Mouse (Mus musculus): ENCODE results near the gene Pigb.
"Not testable (repeated sequence)": the region's sequence is repeated elsewhere in the genome, so short reads cannot be mapped to it uniquely, and the experiment has no call there.

Gene Pigb

DNA sequence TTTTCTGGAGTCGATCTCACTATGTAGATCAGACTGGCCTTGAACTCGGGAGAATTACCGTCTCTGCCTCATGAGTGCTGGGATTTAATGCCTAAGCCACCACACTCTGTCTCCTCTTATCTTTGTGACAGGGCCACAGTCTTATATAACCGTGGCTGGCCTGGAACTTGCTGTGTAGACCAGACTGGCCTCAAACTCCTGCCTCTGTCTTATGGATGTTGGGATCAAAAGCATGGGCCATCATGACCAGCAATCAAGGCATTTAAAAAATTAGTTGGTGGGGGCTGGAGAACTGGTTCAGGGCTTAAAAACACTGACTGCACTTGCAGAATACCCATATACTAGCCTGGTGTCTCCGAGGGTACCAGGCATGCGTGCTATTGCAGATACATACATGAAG, at the start of gene Pigb:
TSS of gene Pigb (minus strand) at position 299 of the 400 bp plus-strand sequence.
- no peak for DNase-seq (ENCODE audit: low read depth)

DNA sequence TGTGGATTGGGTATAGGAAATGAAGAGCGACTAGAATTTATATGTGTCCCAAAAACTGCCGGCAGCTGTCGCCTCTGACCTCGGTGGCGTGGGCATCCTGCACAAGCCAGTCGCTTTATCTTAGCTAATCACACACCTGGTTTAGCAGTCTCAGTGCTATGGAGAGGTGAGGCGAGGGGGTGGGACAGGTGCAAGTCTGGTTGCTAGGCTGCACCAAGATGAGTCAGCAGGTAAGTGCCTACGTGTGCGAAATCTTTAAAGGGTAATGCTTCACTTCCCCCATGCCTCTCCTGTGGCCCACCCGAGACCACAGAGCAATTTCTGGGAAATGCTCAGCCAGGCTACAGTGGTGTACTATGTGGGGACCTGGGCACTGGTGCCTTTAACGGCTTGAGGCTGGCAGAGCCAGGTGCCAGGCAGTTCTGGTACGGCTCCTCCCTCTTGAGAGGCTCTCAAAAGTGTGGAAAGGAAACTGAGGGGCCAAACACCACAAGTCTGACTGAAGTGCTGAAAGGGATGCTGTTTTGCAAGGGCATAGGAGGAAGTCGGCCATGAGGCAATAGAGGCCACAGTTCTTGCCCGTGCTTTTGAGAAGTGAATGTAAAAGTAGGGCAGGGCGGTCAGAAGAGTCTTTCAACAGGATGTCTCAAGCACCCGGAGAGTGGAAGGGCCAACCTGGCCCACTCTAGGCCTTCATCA, 49.2 kb upstream of the Pigb start:
- peak; percentile 72 for DNase-seq (ENCODE audit: low read depth)

DNA sequence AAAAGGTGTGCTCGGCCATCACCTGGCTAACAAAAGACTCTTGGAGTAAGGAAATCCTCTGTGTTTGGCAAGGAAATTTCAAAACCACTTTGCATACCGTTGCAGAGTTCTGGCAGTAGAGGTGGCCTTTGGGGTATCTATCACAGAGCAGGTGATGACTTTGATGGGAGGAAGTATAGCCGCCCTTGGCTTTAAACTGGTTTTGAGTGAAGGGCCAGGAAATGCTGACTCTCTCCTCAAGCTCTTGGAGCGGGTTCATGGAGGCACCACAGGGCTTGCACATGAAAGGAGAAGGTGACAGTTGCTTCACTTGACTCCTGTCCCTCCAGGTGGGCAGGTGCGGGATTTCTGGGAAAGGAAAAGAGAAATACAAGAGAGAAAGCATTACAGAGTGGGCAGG, 47.4 kb upstream of the Pigb start:
- DNase-seq (ENCODE audit: low read depth): peak; percentile 54

DNA sequence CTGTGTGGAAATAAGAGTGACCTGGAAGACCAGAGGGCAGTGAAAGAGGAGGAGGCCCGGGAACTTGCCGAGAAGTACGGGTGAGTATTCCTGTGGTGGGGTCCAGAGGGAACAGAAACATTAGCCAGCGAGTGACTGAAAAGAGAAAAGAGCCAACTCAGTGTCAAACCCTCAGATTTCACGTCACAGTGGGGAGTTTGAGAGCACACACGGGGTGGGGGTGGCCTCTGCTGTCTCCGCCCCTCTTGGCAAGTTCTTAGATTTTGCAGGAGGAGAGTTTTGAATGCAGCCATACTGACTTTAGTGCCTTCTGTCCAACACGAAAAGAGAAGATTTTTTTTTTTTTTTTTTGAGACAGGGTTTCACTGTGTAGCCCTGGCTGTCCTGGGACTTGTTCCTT, 46.9 kb upstream of the Pigb start:
- DNase-seq (ENCODE audit: low read depth): peak; percentile 64

DNA sequence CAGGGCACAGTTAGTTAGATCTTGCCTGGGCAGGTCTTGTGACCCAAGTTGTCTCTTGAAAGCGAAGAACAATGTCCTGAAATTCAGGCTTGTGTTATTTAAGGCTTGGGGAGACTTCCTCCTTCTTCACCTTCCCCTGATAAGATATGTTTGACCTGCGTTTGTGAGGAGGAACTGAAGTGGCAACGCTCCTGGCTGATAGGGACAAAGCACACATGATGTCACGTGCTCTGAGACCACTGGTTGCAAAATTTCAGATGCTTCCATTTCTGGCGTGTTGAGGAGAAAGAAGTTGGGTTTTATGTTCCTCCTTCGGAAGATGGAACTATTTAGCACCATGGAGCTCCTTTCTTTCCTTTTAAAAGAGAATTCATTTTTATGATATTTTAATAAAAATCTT, 45.7 kb upstream of the Pigb start:
- DNase-seq (ENCODE audit: low read depth): peak; percentile 29

DNA sequence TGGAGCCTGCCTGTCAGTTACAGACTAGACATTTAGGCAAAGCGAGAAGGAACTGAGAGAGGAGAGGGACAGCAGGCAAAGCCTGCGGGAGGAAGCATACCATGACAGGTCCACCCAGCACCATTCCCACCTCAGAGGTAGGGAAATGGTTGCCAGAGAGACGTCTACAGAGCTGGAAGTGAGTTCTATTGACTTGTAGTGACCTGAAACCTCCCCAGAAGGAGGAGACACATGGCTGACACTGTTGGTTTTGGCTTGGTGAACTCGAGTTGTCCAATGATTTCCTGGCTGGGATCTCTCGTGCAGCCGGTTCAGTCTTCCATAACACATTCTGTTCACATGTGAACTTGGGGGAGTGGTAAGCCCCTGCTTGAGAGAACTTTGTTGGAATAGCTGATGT, 43.8 kb upstream of the Pigb start:
- DNase-seq (ENCODE audit: low read depth): no peak

DNA sequence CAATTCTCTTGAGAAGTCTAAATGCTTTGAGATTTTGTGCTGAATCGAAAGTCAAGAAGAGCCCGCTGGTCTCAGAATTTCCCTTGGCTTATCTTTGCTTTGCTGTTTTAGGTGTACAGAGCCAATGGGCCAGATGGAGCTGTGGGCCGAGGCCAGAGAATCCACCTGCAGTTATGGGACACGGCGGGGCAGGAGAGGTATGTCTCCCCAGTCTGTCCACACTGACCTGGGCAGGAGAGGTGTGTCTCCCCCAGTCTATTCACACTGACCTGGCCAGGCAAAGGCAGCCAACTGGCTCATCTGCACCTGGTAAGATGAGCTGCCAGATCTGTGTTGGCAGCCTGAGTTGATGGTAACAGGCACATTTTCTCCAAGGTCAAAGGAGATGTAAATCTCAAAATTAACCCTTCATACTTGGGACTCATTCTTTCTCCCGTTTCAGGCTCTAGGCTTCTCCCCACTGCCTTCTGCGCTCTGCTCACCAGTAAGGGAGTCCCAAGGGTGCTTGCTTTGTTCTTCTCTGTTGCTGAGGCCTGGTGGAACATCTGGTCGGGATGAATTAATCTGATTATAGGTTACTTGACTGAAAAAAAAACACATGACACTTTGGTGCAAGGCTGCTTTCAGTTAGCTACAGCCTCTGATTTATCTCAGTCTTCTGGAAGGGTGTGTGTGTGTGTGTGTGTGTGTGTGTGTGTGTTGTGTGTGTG, 42.3 kb upstream of the Pigb start:
- DNase-seq (ENCODE audit: low read depth): no peak

DNA sequence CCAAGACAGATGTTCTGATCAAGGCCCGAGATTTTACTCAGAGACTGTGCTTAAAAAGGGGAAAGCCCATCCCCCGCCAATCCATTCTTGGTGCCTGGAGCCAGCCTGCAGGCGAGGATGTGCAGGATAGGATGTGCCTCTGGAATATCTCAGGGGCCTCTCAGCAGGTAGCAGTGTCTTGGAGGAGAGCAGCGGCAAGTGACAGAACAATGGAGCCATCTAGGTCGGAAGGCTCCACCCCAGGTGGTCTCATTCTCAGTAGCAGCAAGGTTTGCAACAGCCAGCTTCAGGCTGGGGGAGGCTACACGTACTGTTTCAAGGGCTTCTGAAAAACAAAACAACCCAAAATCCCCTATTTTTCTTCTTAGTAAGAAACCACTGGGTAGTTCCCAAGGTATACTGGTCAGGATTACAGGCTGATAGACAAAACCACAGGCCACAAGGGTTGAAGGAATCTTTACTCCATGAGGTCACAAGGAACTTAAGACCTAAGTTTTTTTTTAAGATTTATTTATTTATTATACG, 39.7 kb upstream of the Pigb start:
- no peak for DNase-seq (ENCODE audit: low read depth)

DNA sequence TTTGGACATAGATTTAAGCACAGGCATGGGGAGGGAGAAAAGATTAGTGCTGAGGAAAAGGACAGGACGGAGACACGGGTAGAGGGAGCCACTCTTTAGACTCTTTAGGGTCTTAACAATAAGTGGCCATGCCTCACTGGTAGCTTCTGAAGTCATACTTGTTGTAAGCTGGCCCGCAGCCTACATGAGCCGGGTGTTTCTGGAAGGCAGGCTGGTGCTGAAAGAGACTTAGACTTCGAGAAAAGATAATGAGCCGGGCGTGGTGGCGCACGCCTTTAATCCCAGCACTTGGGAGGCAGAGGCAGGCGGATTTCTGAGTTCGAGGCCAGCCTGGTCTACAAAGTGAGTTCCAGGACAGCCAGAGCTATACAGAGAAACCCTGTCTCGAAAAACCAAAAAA, 39.2 kb upstream of the Pigb start:
- not testable (repeated sequence) for DNase-seq (ENCODE audit: low read depth)

DNA sequence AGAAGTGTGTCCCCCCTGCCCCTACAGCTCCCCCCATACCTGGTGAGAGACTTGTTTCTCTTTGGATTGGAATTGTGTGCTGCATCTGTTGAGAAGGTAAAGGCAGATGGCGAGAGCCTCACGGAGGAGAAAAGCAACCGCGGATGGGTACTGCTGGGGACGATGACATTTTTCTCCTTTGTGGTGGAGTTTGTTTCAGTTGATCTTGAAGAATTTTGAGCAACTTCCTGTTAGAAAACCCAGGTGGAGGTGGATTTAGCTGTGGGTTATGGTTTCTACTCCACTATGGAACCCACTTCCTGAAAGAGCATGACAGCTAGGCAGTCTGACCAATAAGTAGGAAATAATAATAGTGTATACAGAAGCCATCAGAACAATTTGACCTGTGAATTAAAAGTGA, 33.0 kb upstream of the Pigb start:
- DNase-seq (ENCODE audit: low read depth): peak; percentile 76

DNA sequence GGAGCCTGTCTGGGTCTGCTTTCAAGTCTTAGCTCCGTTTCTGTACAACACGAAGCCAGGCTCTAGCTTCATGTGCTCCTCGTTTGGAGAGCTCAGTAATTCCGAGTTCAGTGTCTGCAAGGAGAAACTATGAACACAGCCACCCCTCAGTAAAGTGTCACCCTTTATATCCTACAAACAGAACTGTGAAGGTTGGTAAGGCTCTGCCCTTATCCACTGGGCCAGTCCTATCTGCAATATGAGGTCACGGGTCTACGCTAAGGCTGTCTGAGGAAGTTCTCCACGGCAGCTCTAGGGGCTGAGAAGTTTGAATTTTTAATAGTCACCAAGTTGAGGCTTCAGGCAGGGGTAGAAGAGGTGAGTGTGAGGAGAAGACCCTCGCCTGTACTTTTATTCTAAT, 32.2 kb upstream of the Pigb start:
- peak; percentile 49 for DNase-seq (ENCODE audit: low read depth)

DNA sequence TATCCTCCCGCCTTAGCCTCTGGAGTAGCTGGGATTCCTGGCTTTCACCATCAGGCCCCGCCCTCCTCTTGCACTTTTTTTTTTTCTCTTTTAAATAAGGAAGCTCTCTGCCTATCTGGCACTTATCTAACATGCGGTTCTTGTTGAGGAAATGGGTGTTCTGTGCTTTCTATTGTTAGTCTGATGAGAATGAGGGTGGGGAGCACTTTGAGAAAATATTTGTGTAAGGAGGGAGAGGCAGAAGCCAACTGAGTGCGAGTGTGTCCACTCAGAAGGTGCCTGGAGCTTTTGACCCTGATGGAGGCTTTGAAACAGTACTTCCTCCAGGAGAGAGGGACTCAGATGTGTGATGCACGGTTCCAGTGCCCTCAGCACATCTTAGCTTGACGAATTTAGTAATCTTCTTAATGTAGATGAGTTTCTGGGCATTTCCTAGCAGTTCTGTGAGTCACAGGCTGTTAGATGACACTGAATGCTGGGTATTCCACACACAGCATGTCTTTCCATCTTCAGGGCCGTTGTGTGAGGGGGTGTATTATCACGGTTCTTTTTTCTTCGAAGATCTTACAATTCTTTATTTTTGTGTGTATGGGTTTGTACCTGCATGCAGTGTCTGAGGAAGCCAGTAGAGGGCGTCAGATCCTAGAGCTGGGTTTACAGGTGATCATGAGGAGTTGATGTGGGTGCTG, 30.9 kb upstream of the Pigb start:
- DNase-seq (ENCODE audit: low read depth): peak; percentile 63

DNA sequence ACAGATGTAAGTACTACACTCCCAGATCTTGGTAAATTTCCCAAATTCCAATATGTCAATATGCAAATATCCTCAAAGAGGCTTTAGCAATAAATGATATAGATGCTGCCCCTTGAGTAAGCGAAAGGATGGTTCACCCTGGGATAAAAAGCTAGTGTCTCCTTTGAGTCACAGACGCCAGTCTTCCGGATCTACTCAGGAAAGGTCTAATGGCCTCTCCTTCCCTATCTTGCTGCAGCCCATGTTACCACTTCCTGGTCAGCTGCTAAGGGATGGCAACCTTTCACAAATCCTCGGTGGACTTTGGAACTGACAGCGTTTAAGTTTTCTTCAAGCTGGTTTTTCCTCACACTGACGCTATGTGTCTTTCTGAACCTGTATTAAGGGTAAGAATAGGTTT, 28.5 kb upstream of the Pigb start:
- DNase-seq (ENCODE audit: low read depth): no peak

DNA sequence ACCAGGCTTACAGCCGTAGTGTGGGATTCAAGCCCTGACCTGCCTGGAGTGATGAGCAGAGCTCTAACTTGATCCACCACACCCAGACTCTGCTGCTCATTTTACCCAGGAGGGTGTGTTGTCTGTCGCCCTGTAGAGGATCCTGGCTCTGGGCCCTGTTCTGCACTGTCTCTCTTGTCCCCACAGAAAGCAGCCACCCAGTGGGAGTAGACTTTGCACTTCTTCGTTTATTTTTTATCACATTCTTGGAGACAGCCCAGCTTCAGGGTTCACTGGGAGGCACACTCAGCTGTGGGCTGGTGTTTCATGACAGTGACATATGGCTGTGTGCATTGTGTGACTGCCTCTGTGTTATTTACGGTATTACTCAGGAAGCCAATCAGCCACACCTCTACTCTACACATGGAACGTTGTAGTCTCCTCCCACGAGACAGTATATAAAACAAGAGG, 28.1 kb upstream of the Pigb start:
- DNase-seq (ENCODE audit: low read depth): peak; percentile 31

DNA sequence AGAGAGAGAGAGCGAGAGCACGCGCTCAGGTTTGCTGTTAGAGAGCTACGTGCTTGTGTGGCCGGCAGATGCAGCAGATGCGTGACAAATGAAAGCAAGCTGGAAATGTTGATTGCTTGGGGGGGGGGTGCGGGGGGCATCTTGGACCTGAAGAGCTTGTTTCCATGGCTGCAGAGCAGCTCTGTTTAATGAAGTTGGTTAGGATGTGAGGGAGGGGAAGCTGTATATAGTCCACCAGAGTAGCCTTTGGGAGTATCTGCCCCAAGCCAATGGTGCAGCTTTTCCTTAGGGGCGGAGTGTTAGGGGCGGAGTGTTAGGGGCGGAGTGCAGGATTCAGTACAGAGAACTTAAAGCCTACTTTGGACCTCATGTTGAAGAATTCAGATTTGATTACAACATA, 26.9 kb upstream of the Pigb start:
- no peak for DNase-seq (ENCODE audit: low read depth)

DNA sequence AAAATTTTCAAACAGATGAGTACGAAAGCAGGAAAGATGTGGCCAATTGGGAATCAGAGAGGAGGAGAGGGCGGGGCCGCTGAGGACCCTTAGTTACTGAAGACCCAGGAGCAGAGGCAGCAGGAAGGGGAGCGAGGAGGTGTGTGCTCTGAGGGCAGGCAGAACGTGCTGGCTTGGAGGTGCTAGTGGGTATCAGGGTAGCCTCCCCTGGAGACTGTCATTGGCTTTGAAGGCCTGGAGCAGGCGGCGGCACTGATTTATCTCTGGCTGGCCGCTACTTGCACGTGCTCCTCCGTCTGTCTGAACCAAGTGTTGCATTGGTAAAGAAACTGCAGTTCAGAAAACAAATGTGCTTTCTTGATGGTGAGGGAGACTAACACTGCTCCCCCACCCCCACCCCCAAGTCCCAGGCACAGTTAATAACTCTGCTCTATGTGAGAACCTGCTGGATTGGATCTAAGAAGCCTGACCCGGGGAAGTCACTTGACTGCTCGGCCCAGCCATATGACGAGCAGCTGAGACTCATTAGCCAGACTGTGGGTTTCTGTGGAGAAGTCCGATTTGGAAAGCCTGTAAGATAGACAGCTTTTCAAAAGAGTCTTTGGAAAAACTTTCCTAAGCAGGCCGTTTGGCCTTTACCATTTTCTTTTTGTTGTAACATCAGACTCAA, 23.6 kb upstream of the Pigb start:
- no peak for DNase-seq (ENCODE audit: low read depth)

DNA sequence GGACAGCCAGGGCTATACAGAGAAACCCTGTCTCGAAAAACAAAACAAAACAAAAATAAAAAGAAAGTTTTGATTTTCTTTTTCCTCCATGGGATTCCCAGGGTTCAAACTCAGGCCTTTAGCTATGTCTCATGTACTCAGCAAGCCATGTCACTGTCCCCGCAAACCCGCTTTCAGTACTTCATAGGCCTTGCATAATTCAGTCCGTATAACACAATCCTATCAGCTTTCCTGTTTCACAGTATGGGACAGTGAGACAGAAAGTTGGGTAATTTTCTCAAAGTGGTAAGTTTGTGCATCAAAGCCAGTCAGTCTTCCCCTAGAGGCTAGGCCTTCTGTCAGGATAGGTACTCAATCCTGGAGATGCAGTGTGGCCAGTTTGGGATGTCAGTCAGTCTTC, 19.0 kb upstream of the Pigb start:
- no peak for DNase-seq (ENCODE audit: low read depth)

DNA sequence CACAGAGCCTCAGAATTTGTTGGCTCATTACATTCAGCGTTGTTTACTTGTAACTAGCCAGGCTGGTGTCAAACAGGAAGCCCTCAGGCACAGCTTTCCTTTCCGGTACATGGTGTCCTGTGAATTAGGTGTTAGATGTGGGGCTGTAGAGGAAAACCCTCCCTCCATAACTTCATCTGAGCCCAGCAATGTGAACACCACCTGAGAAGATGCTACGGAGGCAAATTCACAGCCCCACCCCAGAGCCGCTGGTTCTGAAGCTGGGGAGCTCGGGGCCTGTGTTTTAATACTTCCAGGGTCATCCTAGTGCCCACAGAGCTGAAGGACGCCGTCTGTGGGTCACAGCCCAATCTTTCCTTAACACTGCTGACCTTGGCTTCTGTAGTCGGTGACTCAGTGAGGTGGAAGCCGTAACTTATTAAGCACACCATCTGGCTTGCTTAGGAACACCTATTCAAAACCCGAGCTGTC, 15.3 kb upstream of the Pigb start:
- peak; percentile 54 for DNase-seq (ENCODE audit: low read depth)

DNA sequence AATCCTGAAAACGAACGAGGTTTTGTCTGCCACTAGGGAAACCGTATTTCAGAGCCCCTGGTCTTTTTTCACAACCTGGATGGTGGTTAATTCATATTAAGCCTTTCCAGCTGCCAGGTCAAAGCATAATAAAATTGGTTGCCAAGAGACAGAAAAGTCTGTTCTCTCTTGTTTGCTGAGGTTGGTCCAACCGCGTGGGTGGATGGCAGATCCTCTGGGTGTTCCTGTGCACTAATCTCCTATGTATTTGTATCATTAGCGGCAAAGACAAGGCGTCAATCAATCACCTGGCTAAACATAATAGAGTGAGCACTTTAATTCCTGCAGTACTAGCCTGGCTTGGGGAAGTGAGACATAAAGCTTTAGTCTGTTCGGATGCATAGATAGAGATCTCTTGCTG, 10.4 kb upstream of the Pigb start:
- DNase-seq (ENCODE audit: low read depth): no peak

DNA sequence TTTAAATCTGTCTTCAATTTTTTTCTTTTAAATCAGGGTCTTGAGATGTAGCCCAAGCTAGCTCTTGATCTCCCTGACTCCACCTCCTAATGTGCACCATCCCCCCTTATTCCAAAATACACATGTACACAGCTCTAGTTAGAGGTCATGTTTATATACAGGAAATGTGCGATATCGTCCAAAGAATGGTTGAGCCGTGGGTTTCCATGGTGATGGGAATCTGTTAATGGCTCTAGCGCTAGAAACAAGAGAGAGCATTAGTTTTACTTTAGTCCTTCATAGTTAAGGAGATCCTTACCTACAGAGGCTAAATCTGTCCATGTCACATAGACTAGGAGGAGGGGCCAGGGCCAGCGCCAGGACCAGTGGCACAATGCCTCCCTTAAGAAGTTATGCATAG, 9.7 kb upstream of the Pigb start:
- no peak for DNase-seq (ENCODE audit: low read depth)

DNA sequence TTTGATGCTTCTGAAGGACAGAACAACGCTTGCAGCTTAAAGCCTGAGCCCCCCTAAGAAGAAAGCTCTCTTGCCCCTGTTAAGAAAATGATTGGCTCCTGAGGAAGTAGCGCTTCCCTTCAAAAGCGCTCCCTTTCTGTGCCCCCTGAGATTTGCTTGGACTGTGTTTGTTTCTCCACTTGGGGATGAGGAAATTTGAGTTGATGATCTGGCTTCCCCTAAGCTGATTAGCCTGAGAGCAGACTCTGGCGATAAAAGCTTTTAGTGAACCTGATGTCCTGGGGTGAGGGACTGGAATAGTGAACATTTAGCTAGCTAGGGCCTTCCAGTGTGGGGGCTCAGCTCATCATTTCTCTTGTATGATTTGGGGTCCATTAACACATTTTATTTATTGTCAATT, 8.7 kb upstream of the Pigb start:
- no peak for DNase-seq (ENCODE audit: low read depth)

DNA sequence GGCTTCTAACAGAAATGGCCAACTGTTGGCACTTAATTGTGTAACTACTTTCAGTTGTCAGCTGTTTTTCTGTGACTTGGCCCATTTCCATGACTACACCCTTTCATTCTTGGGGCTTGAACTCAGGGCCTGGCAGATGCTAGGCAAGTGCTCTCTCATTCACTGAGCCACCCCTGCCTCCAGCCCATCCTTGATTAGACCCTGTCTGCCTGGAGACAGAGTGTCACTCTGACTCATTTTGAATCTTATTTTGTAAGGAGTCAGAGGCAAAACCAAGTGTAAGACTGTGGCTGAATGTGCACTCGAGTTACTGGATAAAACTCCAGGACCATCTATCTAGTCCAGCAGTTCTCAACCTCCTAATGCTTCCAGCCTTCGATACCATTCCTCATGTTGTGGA, 7.7 kb upstream of the Pigb start:
- no peak for DNase-seq (ENCODE audit: low read depth)

Data from naive thymus-derived CD4-positive, alpha-beta T cell, adult 2 months (primary cell).